Mouse (Mus musculus) hindbrain, embryonic 15.5 days (tissue): ENCODE results near the gene Cd79a. TPM values are rescaled to one million over a fixed set of nuclear protein-coding genes. Genes with fewer than 3 reads are reported as not detected.
A peak's percentile ranks its signal among the peaks of the same experiment; 100 is the strongest.
"Not testable (repeated sequence)": the region's sequence is repeated elsewhere in the genome, so short reads cannot be mapped to it uniquely, and the experiment has no call there.

Source experiments
- ATAC-seq: fragments of 200-750 bp; cut with Nextera tagmentation; 2 replicates; pipeline ENCODE4 v1.8.0; 2017; ENCODE audit warnings: low read depth, moderate number of reproducible peaks, moderate TSS enrichment; ENCODE audit not compliant: low FRiP score
- H3K27ac ChIP-seq: fragments of 300-500 bp; sonication (generic); replicated peaks from 2 replicates; pipeline ENCODE4 v1.5.1; 2015; ENCODE audit warnings: mild to moderate bottlenecking, inconsistent platforms
- H3K27me3 ChIP-seq: fragments of 300-500 bp; sonication (generic); 2 replicates; pipeline ENCODE4 v1.6.1; 2015; ENCODE audit warnings: control low read depth, inconsistent platforms
- H3K36me3 ChIP-seq: fragments of 300-500 bp; sonication (generic); 2 replicates; pipeline ENCODE4 v1.6.1; 2015; ENCODE audit warnings: control low read depth, inconsistent platforms
- H3K4me1 ChIP-seq: fragments of 300-500 bp; sonication (generic); replicated peaks from 2 replicates; pipeline ENCODE4 v1.6.1; 2015; ENCODE audit warnings: control low read depth, inconsistent platforms
- H3K4me2 ChIP-seq: fragments of 300-500 bp; sonication (generic); 2 replicates; pipeline ENCODE4 v1.6.1; 2015; ENCODE audit warnings: moderate library complexity, mild to moderate bottlenecking, inconsistent platforms
- H3K4me3 ChIP-seq: fragments of 300-500 bp; sonication (generic); 2 replicates; pipeline ENCODE4 v1.5.1; 2015; ENCODE audit warnings: mild to moderate bottlenecking, inconsistent platforms
- H3K9ac ChIP-seq: fragments of 300-500 bp; sonication (generic); 2 replicates; pipeline ENCODE4 v1.6.1; 2015; ENCODE audit warnings: inconsistent platforms
- H3K9me3 ChIP-seq: fragments of 300-500 bp; sonication (generic); 2 replicates; pipeline ENCODE4 v1.6.1; 2016; ENCODE audit warnings: control low read depth, inconsistent platforms
- WGBS: fragments of 180-500 bp; shearing (Covaris S2); methylation state at CpG from one replicate; pipeline ENCODE4 v1.1.7; 2015; 5-methylcytosine and 5-hydroxymethylcytosine counted together
- polyA plus RNA-seq: library from polyadenylated mRNA; unstranded; fragments of >200 nt; fragmentation: Nextera tagmentation; extraction: Ambion mirVana; gene quantifications from 2 replicates; pipeline ENCODE4 v1.2.1, GENCODE M21; 2015

Gene Cd79a
- polyA plus RNA-seq, 1 experiment from 2014 or later, result 0.17 TPM

DNA sequence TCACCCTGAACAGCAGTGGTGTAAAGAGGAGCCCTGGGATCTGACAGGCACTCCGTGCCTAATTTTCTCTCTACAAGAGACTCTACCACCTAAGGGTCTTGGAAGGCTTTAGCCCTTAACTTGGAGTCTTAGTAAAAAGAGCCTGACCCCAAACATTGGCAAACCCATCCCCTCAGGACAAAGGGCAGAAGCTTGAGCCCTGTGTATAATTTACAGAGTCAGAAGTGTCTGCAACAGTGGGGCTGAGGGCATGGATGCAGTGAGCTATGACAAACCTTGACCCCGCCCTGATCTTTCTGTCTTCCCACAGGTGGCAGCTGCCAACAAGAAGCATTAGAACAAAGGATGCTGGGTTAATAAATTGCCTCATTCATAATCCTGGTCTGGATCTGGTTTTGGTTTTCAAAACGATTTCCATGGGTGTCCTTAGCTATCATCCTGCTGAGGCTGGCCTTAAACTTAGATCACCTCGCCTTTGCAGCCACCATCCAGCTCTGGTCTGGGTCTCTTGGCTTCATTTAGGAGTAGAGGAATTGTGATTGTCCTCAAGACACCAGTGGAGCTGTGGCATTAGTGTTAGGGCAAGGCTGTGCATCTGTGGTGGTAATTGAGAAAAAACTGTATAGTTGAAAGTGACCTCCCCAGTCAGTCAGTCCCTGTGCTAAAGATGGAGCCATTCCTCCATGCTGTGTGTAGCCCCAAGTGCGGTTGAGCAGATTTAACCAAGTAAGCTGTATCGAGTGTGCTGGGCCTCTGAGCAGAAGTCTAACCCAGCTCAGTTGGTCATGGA is 7.6 kb upstream of the Cd79a start:
- Histone ChIP-seq H3K4me3 (no peak overlapping the region), H3K27me3 (no peaks in the 10 kb centered on the region), H3K9ac (no peak overlapping the region), H3K27ac (no peak overlapping the region), H3K4me1 (peaks cover 29% of the 10 kb centered on the region), H3K36me3 (peaks cover 41% of the 10 kb centered on the region), H3K9me3 (no peaks in the 10 kb centered on the region), H3K4me2 (no peak overlapping the region)
- 79% methylated on average over 6 of the region's 6 CpGs for WGBS
- no peak for ATAC-seq

DNA sequence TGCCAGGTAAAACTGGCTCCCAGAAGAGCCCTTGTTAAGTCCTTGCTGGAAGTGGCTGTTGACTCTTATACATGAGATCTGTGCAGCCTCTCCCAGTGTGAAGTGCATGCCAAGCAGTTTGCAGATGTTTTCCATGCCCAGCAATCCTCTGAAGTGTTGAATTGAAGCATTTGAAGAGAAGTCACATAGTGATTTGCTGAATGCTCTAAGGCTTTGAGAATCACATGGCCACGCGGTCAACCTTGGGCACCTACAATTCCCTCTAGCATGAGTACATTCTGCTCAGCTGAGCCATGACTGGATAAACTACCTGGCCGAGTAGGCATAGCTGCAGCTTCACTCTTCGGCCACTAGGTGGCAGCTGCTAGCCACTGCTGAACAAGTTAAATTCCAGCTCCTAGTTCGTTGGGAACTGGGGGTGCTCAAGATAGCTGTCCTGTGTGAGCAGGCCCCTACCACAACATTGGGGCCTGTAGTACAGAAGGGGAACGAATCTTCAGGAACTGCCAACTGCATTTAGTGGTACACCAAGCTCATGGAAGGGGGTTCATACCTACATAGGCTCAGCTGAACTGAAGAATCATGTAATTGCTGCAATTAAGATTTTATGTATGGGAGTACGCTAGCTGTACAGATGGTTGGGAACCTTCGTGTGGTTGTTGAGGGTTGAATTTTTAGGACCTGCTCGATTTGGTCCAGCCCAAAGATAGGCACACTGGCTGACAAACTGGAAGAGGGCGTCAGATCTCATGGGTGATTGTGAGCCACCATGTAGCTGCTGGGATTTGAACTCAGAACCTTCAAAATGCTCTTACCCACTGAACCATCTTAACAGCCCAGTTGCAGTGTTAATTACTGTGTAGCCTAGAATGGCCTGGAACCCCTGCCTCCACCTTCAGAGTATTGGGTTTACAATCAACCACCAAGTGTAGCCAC is 6.6 kb upstream of the Cd79a start:
- H3K27me3 ChIP-seq, result no peaks in the 10 kb centered on the region
- peak; percentile 59 for ATAC-seq
- H3K36me3 ChIP-seq, result peaks cover 41% of the 10 kb centered on the region
- WGBS, result 27% methylated on average over 10 of the region's 10 CpGs
- no peak overlapping the region for H3K4me2 ChIP-seq
- no peaks in the 10 kb centered on the region for H3K9me3 ChIP-seq
- no peak overlapping the region for H3K9ac ChIP-seq
- no peak overlapping the region for H3K27ac ChIP-seq
- H3K4me1 ChIP-seq, result peaks cover 24% of the 10 kb centered on the region
- H3K4me3 ChIP-seq, result no peak overlapping the region

DNA sequence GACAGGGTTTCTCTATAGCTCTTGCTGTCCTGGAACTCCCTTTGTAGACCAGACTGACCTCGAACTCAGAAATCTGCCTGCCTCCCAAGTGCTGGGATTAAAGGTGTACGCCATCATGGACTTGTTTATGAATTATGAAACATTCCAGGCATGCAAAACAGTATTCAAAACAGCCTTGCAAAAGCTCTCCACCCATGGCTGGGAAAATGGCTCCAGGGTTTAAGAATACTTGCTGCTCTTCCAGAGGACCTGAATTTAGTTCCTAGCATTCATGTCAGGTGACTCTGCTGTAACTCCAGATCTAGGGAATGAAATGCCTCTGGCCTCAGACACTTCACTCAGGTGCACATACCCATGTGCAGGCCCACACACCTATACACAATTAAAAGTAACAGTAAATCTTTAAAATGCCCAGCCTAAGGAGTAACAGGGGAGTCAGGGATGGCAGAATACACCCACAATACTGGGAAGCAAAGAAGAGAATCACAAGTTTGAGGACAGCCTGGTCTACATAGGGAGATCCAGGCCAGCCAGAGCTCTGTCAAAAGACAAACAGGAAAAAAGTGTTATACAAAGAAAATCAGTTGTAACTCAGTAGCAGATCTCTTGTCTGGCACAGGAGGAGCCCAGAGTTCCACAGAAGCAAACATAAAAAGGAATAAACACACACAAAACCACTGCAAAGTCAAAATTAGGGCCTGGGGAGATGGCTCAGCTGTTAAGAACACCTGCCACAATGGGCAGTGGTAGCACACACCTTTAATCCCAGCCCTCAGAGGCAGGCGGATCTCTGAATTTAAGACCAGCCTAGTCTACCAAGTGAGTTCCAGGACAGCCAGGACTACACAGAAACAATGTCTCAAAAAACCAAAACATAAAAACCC is 5.7 kb upstream of the Cd79a start:
- 69% methylated on average over 3 of the region's 3 CpGs for WGBS
- H3K4me2 ChIP-seq, result no peak overlapping the region
- no peak overlapping the region for H3K9ac ChIP-seq
- ATAC-seq, result no peak
- H3K4me3 ChIP-seq, result no peak overlapping the region
- no peaks in the 10 kb centered on the region for H3K27me3 ChIP-seq
- H3K4me1 ChIP-seq, result peaks cover 14% of the 10 kb centered on the region
- H3K27ac ChIP-seq, result no peak overlapping the region
- no peaks in the 10 kb centered on the region for H3K9me3 ChIP-seq
- peaks cover 31% of the 10 kb centered on the region for H3K36me3 ChIP-seq

DNA sequence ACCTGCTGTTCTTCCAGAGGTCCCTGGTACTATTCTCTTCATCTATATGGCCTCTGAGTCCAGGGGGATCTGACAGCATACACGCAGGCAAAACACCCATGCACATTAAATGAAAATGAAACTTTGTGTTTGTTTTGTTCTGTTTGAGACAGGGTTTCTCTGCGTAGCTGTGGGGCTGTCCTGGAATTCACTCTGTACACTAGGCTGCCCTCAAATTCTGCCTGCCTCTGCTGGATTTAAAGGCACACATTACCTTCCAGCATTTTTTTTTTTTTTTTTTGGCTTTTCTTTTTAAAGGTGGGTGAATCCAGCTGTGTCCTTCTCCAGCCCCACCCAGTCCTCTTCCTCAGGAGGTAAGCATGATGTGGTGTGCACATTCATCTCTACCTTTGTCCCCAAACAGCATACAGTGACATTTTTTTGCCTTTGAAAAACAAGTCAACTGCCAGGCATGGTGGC is 5.0 kb upstream of the Cd79a start:
- 76% methylated on average over 2 of the region's 2 CpGs for WGBS
- Histone ChIP-seq H3K27ac (no peak overlapping the region), H3K9me3 (no peaks in the 10 kb centered on the region), H3K4me1 (peaks cover 8% of the 10 kb centered on the region; the same call in 1 of the 2 replicates), H3K4me3 (no peak overlapping the region), H3K9ac (no peak overlapping the region), H3K36me3 (peaks cover 28% of the 10 kb centered on the region), H3K27me3 (no peaks in the 10 kb centered on the region), H3K4me2 (no peak overlapping the region)
- no peak for ATAC-seq

DNA sequence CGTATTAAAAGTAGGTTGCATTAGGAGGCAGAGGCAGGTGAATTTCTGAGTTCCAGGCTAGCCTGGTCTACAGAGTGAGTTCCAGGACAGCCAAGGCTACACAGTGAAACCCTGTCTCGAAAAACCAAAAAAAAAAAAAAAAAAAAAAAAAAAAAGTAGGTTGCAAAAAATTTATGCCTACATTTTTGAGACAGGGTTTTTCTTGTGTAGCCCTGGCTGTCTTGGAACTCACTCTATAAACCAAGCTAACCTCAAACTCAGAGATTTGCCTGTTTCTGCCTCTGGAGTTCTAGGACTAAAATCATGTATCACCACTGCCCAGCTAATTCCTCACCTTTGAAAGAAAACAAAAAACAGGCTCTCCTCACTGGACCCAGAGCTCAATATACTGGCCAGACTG is 1.4 kb upstream of the Cd79a start:
- not testable (repeated sequence) for H3K27ac ChIP-seq, ATAC-seq, H3K4me2 ChIP-seq, H3K9ac ChIP-seq, H3K4me1 ChIP-seq, H3K27me3 ChIP-seq, H3K9me3 ChIP-seq, H3K36me3 ChIP-seq, H3K4me3 ChIP-seq
- 88% methylated on average over 2 of the region's 2 CpGs for whole genome bisulfite sequencing

DNA sequence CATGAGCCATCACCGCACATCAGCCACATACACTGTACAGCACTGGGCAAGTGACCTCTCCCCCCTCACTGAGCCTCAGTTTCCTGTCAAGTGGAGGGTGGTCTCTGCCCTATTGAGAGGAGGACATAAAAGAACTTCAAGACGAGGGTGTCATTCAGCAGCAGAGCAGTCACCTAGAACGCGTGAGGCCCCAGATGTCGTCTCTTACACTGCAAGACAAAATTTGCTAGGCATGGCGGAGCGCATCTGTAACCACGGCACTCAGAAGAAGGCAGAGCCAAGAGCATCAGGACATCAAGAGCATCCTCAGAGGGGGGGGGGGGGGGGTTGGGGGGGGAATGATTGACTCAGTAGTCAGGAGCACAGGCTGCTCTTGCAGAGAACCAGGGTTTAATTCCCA is 912 bp upstream of the Cd79a start:
- no peak for ATAC-seq
- H3K36me3 ChIP-seq, result no peaks in the 10 kb centered on the region
- H3K27ac ChIP-seq, result no peak overlapping the region
- H3K27me3 ChIP-seq, result no peaks in the 10 kb centered on the region
- no peak overlapping the region for H3K9ac ChIP-seq
- no peaks in the 10 kb centered on the region for H3K4me1 ChIP-seq
- WGBS, result 68% methylated on average over 8 of the region's 8 CpGs
- H3K4me2 ChIP-seq, result no peak overlapping the region
- no peaks in the 10 kb centered on the region for H3K9me3 ChIP-seq
- H3K4me3 ChIP-seq, result no peak overlapping the region

DNA sequence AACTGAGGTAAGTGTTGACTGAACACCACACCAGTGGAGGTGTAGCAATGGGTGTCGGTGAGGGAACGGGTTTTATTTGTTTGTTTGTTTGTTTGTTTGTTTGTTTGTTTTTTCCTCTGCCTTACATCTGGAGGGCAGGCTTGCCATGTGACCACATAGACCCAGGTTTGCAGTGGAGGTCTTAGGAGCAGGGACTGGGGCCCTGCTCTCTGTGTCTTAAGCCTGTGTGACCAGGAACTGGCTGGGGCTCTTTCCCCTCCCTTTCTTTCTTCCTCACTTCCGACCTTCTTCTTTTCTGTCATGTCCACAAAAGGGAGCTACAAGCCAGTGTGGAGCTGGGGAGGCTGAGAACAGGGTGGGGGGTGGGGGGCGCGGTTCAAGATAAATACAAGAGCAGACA is 778 bp downstream of the Cd79a start:
- no peak for ATAC-seq
- Histone ChIP-seq H3K4me1 (peaks cover 9% of the 10 kb centered on the region), H3K27me3 (no peaks in the 10 kb centered on the region), H3K36me3 (no peaks in the 10 kb centered on the region), H3K4me2 (no peak overlapping the region), H3K9me3 (no peaks in the 10 kb centered on the region), H3K27ac (no peak overlapping the region), H3K9ac (no peak overlapping the region), H3K4me3 (no peak overlapping the region)
- 78% methylated on average over 5 of the region's 5 CpGs for WGBS

DNA sequence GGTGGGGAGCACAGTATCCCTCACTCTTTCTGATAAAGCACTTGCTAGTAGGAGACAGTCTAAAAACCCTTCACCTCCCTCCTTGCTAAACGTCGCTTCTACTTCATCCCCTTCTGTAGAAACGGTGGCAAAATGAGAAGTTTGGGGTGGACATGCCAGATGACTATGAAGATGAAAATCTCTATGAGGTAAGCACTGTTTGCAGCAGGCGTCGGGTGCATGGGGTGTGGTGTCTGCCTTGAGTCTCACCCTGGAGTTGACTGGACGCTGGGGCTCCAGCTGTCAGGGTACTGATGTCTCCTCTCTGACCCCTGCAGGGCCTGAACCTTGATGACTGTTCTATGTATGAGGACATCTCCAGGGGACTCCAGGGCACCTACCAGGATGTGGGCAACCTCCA is 3.9 kb downstream of the Cd79a start:
- H3K4me2 ChIP-seq, result no peak overlapping the region
- H3K4me3 ChIP-seq, result no peak overlapping the region
- H3K9ac ChIP-seq, result no peak overlapping the region
- H3K9me3 ChIP-seq, result no peaks in the 10 kb centered on the region
- H3K4me1 ChIP-seq, result peaks cover 34% of the 10 kb centered on the region
- no peaks in the 10 kb centered on the region for H3K36me3 ChIP-seq
- ATAC-seq, result no peak
- H3K27ac ChIP-seq, result no peak overlapping the region
- 78% methylated on average over 6 of the region's 6 CpGs for WGBS
- no peaks in the 10 kb centered on the region for H3K27me3 ChIP-seq

DNA sequence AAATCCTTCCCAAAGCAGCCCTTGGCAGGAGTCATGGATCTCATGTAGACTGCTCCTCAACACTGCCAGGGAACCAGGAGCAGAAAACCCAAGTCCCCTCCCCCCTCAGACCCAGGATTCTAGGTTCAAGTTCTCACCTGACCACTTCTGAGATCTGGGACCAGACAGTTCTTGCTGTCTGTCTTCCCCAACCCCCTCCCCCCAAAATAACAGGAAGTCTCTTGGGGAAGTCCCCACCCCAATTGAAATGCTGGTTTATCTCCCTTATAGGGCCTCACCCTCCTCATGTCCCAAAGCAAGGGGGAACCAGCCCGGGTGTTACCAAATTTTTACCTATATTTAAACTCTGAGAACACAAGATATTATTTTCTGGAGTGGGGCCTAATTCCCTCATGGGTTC is 4.7 kb downstream of the Cd79a start:
- Histone ChIP-seq H3K27ac (0 out of 2 replicates have a peak overlapping the region, but pooled peaks have one; percentile 71), H3K4me3 (no peak overlapping the region), H3K4me2 (0 out of 2 replicates have a peak overlapping the region, but pooled peaks have one; percentile 63), H3K9ac (no peak overlapping the region), H3K9me3 (no peaks in the 10 kb centered on the region), H3K27me3 (no peaks in the 10 kb centered on the region), H3K4me1 (peaks cover 40% of the 10 kb centered on the region), H3K36me3 (no peaks in the 10 kb centered on the region)
- ATAC-seq, result no peak
- 64% methylated on average over 1 of the region's 1 CpGs for WGBS

DNA sequence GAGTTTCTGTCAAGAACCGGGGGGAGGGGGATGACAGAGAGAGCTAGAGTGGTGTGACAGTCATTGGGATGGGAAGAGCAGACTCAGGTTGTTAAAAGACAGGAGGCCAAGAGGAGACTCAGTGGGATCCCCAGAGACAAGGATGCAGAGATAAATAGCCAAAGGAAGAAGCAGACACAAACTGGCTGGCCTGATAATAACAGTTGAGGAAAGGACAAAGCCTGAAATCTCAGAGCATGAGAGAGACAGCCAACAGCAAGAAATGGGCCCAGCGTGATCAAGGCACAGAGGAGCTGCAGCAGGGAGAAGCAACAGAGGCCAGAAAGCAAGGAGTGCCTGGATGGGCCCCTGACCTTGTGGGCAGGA is 5.1 kb downstream of the Cd79a start:
- peaks cover 45% of the 10 kb centered on the region for H3K4me1 ChIP-seq
- H3K9ac ChIP-seq, result peak overlapping the region; percentile 70; the same call in 1 of the 2 replicates
- peak overlapping the region; percentile 71 for H3K27ac ChIP-seq
- ATAC-seq, result no peak
- WGBS, result 60% methylated on average over 2 of the region's 2 CpGs
- H3K27me3 ChIP-seq, result no peaks in the 10 kb centered on the region
- peak overlapping the region; percentile 57 for H3K4me3 ChIP-seq
- peak overlapping the region; percentile 63 for H3K4me2 ChIP-seq
- no peaks in the 10 kb centered on the region for H3K9me3 ChIP-seq
- no peaks in the 10 kb centered on the region for H3K36me3 ChIP-seq

DNA sequence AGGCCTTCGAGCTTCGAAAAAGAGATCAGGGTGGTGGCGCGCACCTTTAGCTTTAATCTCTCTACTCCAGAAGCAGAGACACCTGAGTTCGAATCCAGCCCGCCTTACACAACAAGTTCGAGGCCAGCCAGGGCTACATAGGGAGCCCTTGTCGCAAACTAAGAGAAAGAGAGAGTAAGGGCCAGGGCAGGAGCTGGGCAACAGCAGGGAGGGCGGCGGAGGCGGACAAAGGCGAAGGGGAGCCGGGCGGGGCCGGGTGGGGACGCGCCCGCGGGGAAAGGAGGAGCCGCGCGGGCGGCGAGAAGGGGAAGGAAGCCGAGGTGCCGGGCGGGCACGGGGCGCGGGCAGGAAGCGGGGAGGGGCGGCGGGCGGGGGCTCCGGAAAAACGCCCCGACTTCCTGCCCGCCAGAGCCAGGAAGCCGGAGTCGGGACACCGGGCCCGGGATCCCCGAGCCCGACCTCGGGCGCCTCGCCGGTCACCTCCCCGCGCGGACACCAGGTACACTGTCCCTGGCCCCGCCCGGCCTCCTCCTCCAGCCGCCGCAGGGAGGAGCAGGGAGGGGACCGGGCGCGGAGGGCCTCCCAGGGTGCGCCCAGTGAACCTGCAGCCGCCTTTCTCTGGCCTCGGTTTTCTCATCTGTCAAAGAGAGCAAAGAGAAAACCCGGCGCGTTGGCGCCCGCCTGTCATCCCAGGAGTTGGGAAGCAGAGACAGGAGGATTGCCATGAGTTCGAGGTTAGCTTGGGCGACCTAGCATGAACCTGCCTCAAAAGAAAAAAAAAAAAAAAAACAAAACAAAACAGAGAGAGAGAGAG is 5.7 kb downstream of the Cd79a start, which contains the start of gene Arhgef1:
Gene Arhgef1, plus strand, starts transcription at position 283 of the 814 bp plus-strand sequence.
- H3K4me3 ChIP-seq, result peak within 1 kb of the TSS; percentile 57
- WGBS, result 6% methylated on average over 56 of the region's 68 CpGs
- H3K27me3 ChIP-seq, result no peaks in the 10 kb centered on the region
- no peaks in the 10 kb centered on the region for H3K9me3 ChIP-seq
- ATAC-seq, result no peak
- H3K4me2 ChIP-seq, result peak within 1 kb of the TSS; percentile 63
- H3K27ac ChIP-seq, result peak within 1 kb of the TSS; percentile 71
- peak within 1 kb of the TSS; percentile 70 for H3K9ac ChIP-seq
- H3K4me1 ChIP-seq, result peaks cover 49% of the 10 kb centered on the region
- no peaks in the 10 kb centered on the region for H3K36me3 ChIP-seq
